Mouse (Mus musculus) ES-E14 (cell line): ENCODE results near the gene Ide.

Experiments
- CHD2 ChIP-seq: IDR thresholded peaks from 2 replicates; pipeline ENCODE4 v1.6.1; 2014; ENCODE audit warnings: mild to moderate bottlenecking, low read depth, low read length, inconsistent platforms
- HCFC1 ChIP-seq: IDR thresholded peaks from 2 replicates; pipeline ENCODE4 v1.6.1; 2012; ENCODE audit warnings: low read length, inconsistent platforms, borderline replicate concordance; ENCODE audit not compliant: insufficient read depth
- MAFK ChIP-seq: IDR thresholded peaks from 2 replicates; pipeline ENCODE4 v1.6.1; 2014; ENCODE audit warnings: mild to moderate bottlenecking, low read depth, low read length, inconsistent platforms; ENCODE audit not compliant: insufficient read depth
- ZC3H11A ChIP-seq: IDR thresholded peaks from 2 replicates; pipeline ENCODE4 v1.6.1; 2012; ENCODE audit warnings: low read depth, mild to moderate bottlenecking, inconsistent platforms, low read length, borderline replicate concordance
- ZNF384 ChIP-seq: IDR thresholded peaks from 2 replicates; pipeline ENCODE4 v1.6.1; 2012; ENCODE audit warnings: low read depth, low read length, inconsistent platforms

GRCm38 (mm10) chr19:37237306-37237705 is 100.3 kb downstream of the Ide start:
- TF ChIP-seq HCFC1 (no peak), ZNF384 (no peak), ZC3H11A (no peak), MAFK (no peak), CHD2 (no peak)
